Mouse (Mus musculus): Measurements from ENCODE around the gene 1520401A03Rik.

1520401A03Rik gene

DNA sequence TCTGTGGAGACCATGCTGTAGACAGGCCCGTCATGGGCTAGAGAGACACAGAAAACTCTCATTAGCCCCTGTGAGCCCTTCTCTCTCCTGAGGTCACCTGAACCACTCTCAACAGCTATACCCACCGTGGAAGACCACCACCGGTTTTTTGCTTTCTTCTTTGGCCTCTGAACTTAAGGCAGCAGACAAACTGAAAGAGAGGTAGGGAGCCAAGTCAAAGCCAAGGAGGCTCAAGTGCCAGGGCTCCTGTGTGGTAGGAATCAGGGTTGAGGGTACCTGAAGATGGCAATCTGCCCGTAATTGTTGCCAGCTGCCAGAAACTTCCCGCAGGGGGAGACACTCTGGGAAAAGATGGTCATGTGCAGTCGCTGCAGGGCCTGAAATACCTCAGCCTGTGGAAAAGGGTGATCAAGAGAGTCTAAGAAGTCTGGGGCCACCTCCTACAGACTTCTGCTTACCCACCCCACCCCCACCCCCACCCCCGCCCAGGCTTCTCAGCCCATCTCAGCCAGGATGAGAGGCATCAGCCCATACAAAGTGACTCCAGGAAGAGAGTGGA is 52.0 kb downstream of the 1520401A03Rik start:
- DNase-seq (ENCODE audit: low spot score) = no peak

DNA sequence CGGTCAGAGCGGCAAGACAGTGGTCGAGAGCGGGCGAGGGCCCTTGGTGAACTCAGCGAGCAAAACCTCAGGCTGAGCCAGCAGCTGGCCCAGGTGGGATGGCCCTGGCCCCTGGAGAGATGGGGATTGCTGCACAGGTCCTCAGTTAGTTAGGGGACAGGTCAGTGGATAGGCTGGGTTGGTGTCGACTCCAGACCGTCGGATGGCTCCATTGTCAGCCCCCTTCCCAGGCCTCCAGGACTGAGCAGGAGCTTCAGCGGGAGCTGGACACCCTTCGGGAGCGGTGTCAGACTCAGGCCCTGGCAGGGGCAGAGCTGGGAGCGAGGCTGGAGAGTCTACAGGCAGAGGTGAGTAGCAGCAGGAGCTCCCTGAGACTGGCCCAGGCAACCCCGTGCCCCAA is 57.1 kb downstream of the 1520401A03Rik start:
- DNase-seq (ENCODE audit: low spot score) = no peak

DNA sequence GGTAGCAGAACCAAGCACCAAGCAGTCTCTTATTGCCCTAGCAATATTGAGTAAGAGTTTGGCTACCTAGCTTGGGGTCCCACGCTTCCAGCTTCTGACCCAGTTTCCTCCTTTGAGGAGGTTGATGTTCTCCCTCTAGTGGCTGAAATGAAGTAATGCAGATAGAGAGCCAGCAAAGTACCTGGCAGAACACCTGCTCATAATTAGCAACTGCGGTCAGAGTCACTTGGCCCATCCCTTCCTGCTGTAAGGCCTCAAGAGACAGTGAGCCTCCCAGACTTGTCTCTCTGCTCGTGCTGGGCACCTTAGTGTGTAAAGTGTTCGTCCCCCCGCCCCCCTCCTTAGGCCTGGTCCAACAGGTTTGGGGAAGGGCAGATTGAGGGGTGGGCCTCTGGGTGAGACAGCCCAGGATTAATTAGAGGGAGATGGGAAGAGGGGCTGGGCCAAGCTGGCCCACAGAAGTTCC is 58.0 kb downstream of the 1520401A03Rik start:
- DNase-seq (ENCODE audit: low spot score) = no peak

DNA sequence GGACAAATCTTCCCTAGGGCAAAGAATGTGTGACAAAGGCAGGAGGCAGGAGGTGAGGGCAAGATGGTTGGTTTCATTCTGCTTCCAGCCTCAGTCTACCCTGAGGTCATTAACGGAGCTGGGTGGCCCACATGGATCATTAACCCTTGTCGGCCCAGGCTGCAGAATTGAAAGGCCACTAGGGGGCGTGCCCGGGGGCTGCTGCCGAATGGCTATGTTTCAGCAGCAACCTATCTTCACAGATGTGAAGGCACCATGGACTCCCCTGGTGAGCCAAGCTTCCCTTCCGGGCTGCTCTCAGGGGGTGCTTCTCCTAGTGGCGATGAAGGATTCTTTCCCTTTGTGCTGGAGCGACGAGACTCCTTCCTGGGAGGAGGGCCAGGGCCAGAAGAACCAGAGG is 61.1 kb downstream of the 1520401A03Rik start:
- DNase-seq (ENCODE audit: low spot score) = no peak

DNA sequence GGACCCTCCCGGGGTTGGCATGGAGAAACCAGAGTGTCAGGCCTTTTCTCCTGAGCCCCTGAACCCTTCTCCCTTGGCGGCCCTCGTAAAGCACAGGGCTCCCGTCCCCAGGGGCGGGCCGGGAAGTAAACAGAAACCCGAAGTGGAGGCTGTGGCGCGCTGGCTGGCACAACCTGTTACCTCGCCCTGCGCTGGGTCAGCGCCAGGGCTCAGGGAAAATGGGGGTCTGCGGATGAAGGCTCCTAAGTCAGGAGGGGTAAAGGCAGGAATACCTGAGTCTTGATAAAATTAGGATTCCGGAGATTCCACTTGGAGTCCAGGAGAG is 61.7 kb downstream of the 1520401A03Rik start:
- no peak for DNase-seq (ENCODE audit: low spot score)

DNA sequence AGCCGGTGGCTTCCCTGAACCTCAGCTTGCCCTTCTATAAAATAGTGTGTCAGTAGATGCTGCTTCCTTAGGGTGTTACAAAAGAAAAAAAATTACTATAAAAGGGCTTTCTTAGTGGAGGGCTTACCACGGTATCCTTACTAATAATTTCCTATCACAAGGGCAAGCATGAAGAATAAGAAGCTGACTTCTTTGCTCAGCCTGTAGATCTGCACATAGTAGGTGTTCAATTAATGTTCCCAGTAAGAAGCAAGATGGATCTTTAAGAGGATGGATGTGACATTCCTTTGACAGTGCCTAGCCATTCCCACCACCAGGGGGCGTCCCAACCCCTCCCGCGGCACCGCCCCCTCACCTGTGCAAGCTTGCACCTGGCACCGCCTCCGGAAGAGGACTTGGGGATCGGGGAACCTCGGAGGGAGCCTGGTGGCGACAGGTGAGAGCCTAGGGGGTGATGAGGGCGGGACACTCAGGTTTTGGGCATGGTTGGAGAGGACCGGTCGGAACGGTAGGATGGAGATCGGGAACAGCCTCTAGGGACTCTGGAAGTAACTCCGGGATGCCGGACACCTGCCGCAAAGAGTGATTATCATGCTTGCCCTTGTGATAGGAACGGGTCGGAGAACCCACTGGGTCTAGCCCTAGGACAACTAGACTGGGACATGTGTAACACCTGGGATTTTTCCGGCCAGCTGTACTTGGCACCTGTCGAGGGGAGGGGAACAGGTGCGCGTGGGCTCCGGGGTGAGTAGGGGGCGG is 62.3 kb downstream of the 1520401A03Rik start, which contains the start of gene Bicdl2:
TSS of gene Bicdl2 (plus strand) at position 390 of the 759 bp plus-strand sequence.
- no peak for DNase-seq (ENCODE audit: low spot score)

DNA sequence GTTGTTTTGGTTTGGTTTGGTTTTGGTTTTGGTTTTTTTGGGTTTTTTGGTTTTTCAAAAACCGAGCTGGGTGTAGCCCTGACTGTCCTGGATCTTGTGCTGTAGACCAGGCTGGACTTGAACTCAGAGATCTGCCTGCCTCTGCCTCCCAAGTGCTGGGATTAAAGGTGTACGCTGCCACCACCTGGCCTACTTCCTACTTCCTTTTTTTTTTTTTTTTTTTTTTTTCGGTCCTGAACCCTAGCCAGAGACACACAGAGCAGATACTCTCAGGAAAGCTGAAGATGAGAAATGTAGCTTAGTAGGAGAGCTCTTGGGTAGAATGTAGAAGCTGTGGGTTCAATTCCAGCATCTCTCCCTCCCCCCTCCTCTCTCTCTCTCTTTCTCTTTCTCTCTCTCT is 64.1 kb downstream of the 1520401A03Rik start:
- no peak for DNase-seq (ENCODE audit: low spot score)

Measured in layer of hippocampus, adult 9-10 months (tissue).